In genomic region chr10:128298702-128299171, GRCm38 (mm10) we compare ENCODE assay signal across 16 mouse cellular contexts. TPM values are rescaled to one million over a fixed set of nuclear protein-coding genes. Genes with fewer than 3 reads are reported as not detected.
A peak's percentile ranks its signal among the peaks of the same experiment; 100 is the strongest.
DNase-seq lines count a peak whose midpoint lies in the region; ATAC-seq and TF ChIP-seq lines count a peak whose summit lies in the region.
"Had no signal": no experiment of that assay in that cellular context is flagged by ENCODE, and none has a peak within 500 bp of the region (broad histone marks: within the 10 kb centered on the region; RNA-seq: fewer than 3 reads in every experiment).

Gene Il23a (minus strand): TSS chr10:128298752.

- H3K9me3 ChIP-seq in forebrain, embryonic 13.5 days (replicated peaks): no peaks in the 10 kb centered on the region
- no peaks in the 10 kb centered on the region for H3K9me3 ChIP-seq in forebrain, embryonic 16.5 days (ENCODE audit: control insufficient read depth, low read length)
- no peaks in the 10 kb centered on the region for H3K9me3 ChIP-seq in kidney, embryonic 16.5 days (ENCODE audit: low read length)
- H3K9me3 ChIP-seq in E14TG2a.4 (ENCODE audit: low read length): no peaks in the 10 kb centered on the region
- H3K9me3 ChIP-seq in liver, embryonic 16.5 days (replicated peaks; ENCODE audit: control insufficient read depth, low read length): no peaks in the 10 kb centered on the region
- H3K9me3 ChIP-seq in hindbrain, embryonic 10.5 days: no peaks in the 10 kb centered on the region
- H3K9me3 ChIP-seq: hindbrain, embryonic 13.5 days; neural tube, embryonic 13.5 days had no signal

- ATAC-seq in forebrain, embryonic 13.5 days: no peak
- ATAC-seq in forebrain, embryonic 16.5 days: no peak
- no peak for ATAC-seq in kidney, embryonic 16.5 days (ENCODE audit: low FRiP score, low TSS enrichment)
- ATAC-seq in liver, embryonic 16.5 days (ENCODE audit: low read depth): no peak
- ATAC-seq: Patski had no signal

- no peaks in the 10 kb centered on the region for H3K27me3 ChIP-seq in forebrain, embryonic 13.5 days
- H3K27me3 ChIP-seq in forebrain, embryonic 16.5 days (replicated peaks; ENCODE audit: control insufficient read depth, insufficient read depth, low read length): no peaks in the 10 kb centered on the region
- no peaks in the 10 kb centered on the region for H3K27me3 ChIP-seq in kidney, embryonic 16.5 days (ENCODE audit: insufficient read depth, low read length)
- H3K27me3 ChIP-seq in E14TG2a.4 (ENCODE audit: insufficient read depth, low read length): no peaks in the 10 kb centered on the region
- H3K27me3 ChIP-seq in liver, embryonic 16.5 days (ENCODE audit: control insufficient read depth, insufficient read depth, low read depth, low read length): no peaks in the 10 kb centered on the region
- no peaks in the 10 kb centered on the region for H3K27me3 ChIP-seq in hindbrain, embryonic 10.5 days (ENCODE audit: insufficient read depth, poor library complexity, severe bottlenecking)
- H3K27me3 ChIP-seq: hindbrain, embryonic 13.5 days; neural tube, embryonic 13.5 days; Patski had no signal

- H3K27ac ChIP-seq in forebrain, embryonic 13.5 days: 0 out of 2 replicates have a peak within 1 kb of the TSS, but pooled peaks have one; percentile 14
- H3K27ac ChIP-seq in forebrain, embryonic 16.5 days (ENCODE audit: low read length): no peak within 1 kb of the TSS
- peak within 1 kb of the TSS; percentile 35; the same call in 1 of the 2 replicates for H3K27ac ChIP-seq in kidney, embryonic 16.5 days (ENCODE audit: low read length)
- 0 out of 2 replicates have a peak within 1 kb of the TSS, but pooled peaks have one; percentile 35 for H3K27ac ChIP-seq in liver, embryonic 16.5 days (ENCODE audit: low read length)
- no peak within 1 kb of the TSS for H3K27ac ChIP-seq in hindbrain, embryonic 10.5 days
- H3K27ac ChIP-seq: gastrocnemius, adult 2 months; hindbrain, embryonic 13.5 days; kidney, postnatal 0 days; neural tube, embryonic 13.5 days had no signal

- H3K4me2 ChIP-seq in forebrain, embryonic 13.5 days: no peak within 1 kb of the TSS
- H3K4me2 ChIP-seq in forebrain, embryonic 16.5 days (ENCODE audit: low read length): no peak within 1 kb of the TSS
- H3K4me2 ChIP-seq in kidney, embryonic 16.5 days (replicated peaks; ENCODE audit: low read depth, low read length): no peak within 1 kb of the TSS
- H3K4me2 ChIP-seq in liver, embryonic 16.5 days (ENCODE audit: low read depth, low read length): no peak within 1 kb of the TSS
- H3K4me2 ChIP-seq: hindbrain, embryonic 13.5 days; neural tube, embryonic 13.5 days had no signal

- H3K4me1 ChIP-seq in forebrain, embryonic 13.5 days: peaks cover 14% of the 10 kb centered on the region
- H3K4me1 ChIP-seq in forebrain, embryonic 16.5 days (replicated peaks; ENCODE audit: control insufficient read depth, insufficient read depth, low read length): peaks cover 8% of the 10 kb centered on the region
- H3K4me1 ChIP-seq in kidney, embryonic 16.5 days (ENCODE audit: insufficient read depth, low read length): peaks cover 8% of the 10 kb centered on the region
- peaks cover 56% of the 10 kb centered on the region for H3K4me1 ChIP-seq in E14TG2a.4 (replicated peaks; ENCODE audit: low read depth, low read length)
- peaks cover 12% of the 10 kb centered on the region for H3K4me1 ChIP-seq in liver, embryonic 16.5 days (ENCODE audit: control insufficient read depth, low read depth, low read length)
- peaks cover 12% of the 10 kb centered on the region for H3K4me1 ChIP-seq in hindbrain, embryonic 10.5 days (replicated peaks)

- H3K4me3 ChIP-seq in forebrain, embryonic 13.5 days: no peak within 1 kb of the TSS
- no peak within 1 kb of the TSS for H3K4me3 ChIP-seq in forebrain, embryonic 16.5 days (replicated peaks; ENCODE audit: low read length)
- H3K4me3 ChIP-seq in kidney, embryonic 16.5 days (ENCODE audit: low read length): no peak within 1 kb of the TSS
- peak within 1 kb of the TSS; percentile 66 for H3K4me3 ChIP-seq in E14TG2a.4 (replicated peaks; ENCODE audit: low read length)
- no peak within 1 kb of the TSS for H3K4me3 ChIP-seq in liver, embryonic 16.5 days (ENCODE audit: low read depth, low read length)
- no peak within 1 kb of the TSS for H3K4me3 ChIP-seq in hindbrain, embryonic 10.5 days
- H3K4me3 ChIP-seq: gastrocnemius, adult 2 months; hindbrain, embryonic 13.5 days; neural tube, embryonic 13.5 days had no signal

- no peak for TF ChIP-seq CTCF in E14TG2a.4 (conservative IDR thresholded peaks at IDR 0.05; ENCODE audit: low read length)

- H3K36me3 ChIP-seq in forebrain, embryonic 13.5 days (ENCODE audit: poor library complexity, severe bottlenecking): no peaks in the 10 kb centered on the region
- no peaks in the 10 kb centered on the region for H3K36me3 ChIP-seq in forebrain, embryonic 16.5 days (ENCODE audit: control insufficient read depth, insufficient read depth)
- H3K36me3 ChIP-seq in kidney, embryonic 16.5 days (ENCODE audit: insufficient read depth, low read length): no peaks in the 10 kb centered on the region
- no peaks in the 10 kb centered on the region for H3K36me3 ChIP-seq in E14TG2a.4 (ENCODE audit: insufficient read depth, low read length)
- H3K36me3 ChIP-seq in liver, embryonic 16.5 days (ENCODE audit: control insufficient read depth, insufficient read depth): no peaks in the 10 kb centered on the region
- H3K36me3 ChIP-seq in hindbrain, embryonic 10.5 days: no peaks in the 10 kb centered on the region
- H3K36me3 ChIP-seq: hindbrain, embryonic 13.5 days; neural tube, embryonic 13.5 days had no signal

- no peak within 1 kb of the TSS for H3K9ac ChIP-seq in forebrain, embryonic 13.5 days
- no peak within 1 kb of the TSS for H3K9ac ChIP-seq in forebrain, embryonic 16.5 days (replicated peaks; ENCODE audit: low read depth, low read length)
- H3K9ac ChIP-seq in kidney, embryonic 16.5 days (replicated peaks; ENCODE audit: low read length): peak within 1 kb of the TSS; percentile 49; the same call in 1 of the 2 replicates
- H3K9ac ChIP-seq in liver, embryonic 16.5 days (ENCODE audit: low read depth, low read length): no peak within 1 kb of the TSS
- H3K9ac ChIP-seq: hindbrain, embryonic 13.5 days; neural tube, embryonic 13.5 days had no signal

- no peak for DNase-seq in kidney, postnatal 4 days
- DNase-seq in hindbrain, embryonic 10.5 days (ENCODE audit: low spot score): no peak
- no peak for DNase-seq in urinary bladder, adult 18-20 months (ENCODE audit: low spot score in 2 of 2)
- DNase-seq: adrenal gland, adult 8-10 months; gastrocnemius, adult 2 months; layer of hippocampus, postnatal 36 days had no signal

- WGBS in forebrain, embryonic 13.5 days: 87% methylated on average over 11 of the region's 11 CpGs
- 83% methylated on average over 11 of the region's 11 CpGs for WGBS in forebrain, embryonic 16.5 days
- WGBS in kidney, embryonic 16.5 days: 75% methylated on average over 11 of the region's 11 CpGs
- WGBS in liver, embryonic 16.5 days (ENCODE audit: insufficient replicate concordance): 63% methylated on average over 11 of the region's 11 CpGs
- WGBS in hindbrain, embryonic 10.5 days: 83% methylated on average over 11 of the region's 11 CpGs

RNA-seq across cellular contexts. Expression of gene Il23a, which starts in this region (rescaled TPM):
- polyA plus RNA-seq in forebrain, embryonic 13.5 days (2015; fragmentation: Nextera tagmentation; extraction: Ambion mirVana): not detected in 2 replicates
- polyA plus RNA-seq in forebrain, embryonic 16.5 days (2015; fragmentation: Nextera tagmentation; extraction: Ambion mirVana): 0.39 TPM in 1 of 2 replicates, not detected in the other
- 0.15 and 0.35 TPM in 2 replicates for polyA plus RNA-seq in kidney, embryonic 16.5 days (2015; fragmentation: Nextera tagmentation; extraction: Ambion mirVana)
- polyA plus RNA-seq in liver, embryonic 16.5 days (2015; fragmentation: Nextera tagmentation; extraction: Ambion mirVana): 0.06 and 0.12 TPM in 2 replicates
- not detected in 2 replicates for polyA plus RNA-seq in hindbrain, embryonic 10.5 days (2016; fragmentation: Nextera tagmentation; extraction: Ambion mirVana)
- polyA plus RNA-seq: C2C12 had no signal

Comparison
In these comparisons a context has a peak if more than half of its experiments do, and no peak if none do; other contexts are left out.
1. H3K27ac ChIP-seq: peak in forebrain, embryonic 13.5 days (single experiment), kidney, embryonic 16.5 days (single experiment) and liver, embryonic 16.5 days (single experiment); none in forebrain, embryonic 16.5 days (single experiment) and hindbrain, embryonic 10.5 days (single experiment).